Mouse (Mus musculus) kidney, adult 2 months (tissue): Measurements from ENCODE around the gene Pcf11.

ENCODE experiments used
- CTCF ChIP-seq: fragments of 200-500 bp; conservative IDR thresholded peaks from 2 replicates; pipeline ENCODE4 v1.5.1; 2011; ENCODE audit warnings: low read depth, mild to moderate bottlenecking, control low read depth, low read length, moderate library complexity, mixed read lengths; ENCODE audit not compliant: insufficient read depth, insufficient read length
- POLR2A ChIP-seq: fragments of 200-500 bp; IDR thresholded peaks from one replicate; pipeline ENCODE4 v1.6.1; 2011; ENCODE audit warnings: low read depth, low read length, control low read depth

DNA sequence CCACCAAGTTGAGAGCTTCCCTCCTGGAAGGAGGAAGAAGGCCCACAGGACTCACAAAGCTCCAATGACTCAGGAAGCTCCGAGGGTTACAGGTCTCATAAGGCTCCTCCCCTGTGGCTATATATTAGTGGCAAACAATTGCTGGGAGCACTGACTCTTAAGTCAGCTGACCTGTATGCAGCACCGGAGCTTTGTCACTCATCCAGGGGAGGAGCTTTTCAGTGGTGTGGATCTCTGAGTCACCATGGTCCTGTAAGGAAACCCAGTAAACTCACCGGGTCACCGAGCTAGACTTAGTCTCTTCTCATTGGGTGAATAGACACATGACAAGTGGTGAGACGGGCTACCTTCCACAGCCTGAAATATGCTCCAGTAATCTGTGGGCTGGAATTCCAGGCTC, 29.0 kb upstream of the Pcf11 start:
- TF ChIP-seq CTCF (no peak), POLR2A (no peak)
